Mouse (Mus musculus): ENCODE results near the gene Carhsp1.

Carhsp1 gene

DNA sequence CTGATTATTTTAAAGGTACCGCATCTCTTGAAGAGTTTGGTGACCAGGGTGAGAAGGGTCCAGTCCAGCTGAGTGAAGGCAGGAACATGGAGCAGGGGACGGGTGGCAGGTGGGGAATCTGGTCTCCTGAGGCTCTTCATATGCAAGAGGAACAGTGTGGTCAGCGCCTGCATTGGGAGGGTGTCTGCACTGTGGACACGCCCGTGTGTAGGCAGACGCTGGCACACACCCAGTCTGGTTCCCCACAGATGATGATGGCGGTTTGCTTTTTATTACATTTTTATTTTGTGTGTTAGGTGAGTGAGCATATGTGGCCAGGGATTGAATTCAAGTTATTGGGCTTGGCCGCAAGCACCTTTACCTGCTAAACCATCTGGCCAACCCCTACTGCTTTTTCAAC lies 3.6 kb upstream of the Carhsp1 start:
- no peak for DNase-seq (ENCODE audit: low spot score in 2 of 2)

DNA sequence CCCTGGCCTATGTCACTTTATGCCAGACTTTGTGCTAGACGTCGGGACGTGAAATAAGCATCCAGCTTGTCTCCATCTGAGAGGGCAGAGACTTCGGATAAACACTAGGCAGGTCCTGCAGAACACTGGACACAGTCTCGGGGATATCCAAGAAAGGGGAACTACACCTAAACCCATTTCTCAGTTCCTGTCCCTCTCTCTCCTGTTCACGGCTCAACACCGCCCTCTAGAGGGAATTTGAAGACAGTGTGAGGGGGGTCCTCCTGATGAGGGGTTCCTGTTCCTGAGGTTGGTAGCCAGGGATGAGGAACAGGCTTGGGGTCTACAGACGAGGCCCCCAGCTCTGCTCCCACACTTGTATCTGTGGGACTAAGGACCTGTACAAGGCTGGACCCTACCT lies 2.2 kb upstream of the Carhsp1 start:
- DNase-seq (ENCODE audit: low spot score in 2 of 2): peak; percentile 56 to 84

DNA sequence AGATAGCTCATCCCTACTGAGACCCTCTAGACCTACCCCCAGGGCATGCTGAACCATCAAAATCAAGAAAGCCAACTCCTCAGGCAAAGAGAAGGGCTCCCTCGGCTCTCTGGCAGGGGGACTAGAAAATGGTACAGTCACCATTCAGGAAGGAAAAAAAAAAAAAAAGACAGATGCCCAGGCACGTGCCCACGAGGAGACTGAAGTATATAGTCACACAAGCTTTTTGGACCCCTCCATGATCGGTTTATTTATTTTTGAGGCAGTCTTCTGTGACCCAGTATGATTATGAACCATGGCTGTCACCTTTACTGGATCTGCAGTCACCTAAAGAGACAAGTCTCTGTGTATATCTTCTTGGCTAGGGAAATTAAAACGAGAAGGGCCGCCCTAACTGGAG lies 1.4 kb upstream of the Carhsp1 start:
- DNase-seq (ENCODE audit: low spot score in 2 of 2): no peak

DNA sequence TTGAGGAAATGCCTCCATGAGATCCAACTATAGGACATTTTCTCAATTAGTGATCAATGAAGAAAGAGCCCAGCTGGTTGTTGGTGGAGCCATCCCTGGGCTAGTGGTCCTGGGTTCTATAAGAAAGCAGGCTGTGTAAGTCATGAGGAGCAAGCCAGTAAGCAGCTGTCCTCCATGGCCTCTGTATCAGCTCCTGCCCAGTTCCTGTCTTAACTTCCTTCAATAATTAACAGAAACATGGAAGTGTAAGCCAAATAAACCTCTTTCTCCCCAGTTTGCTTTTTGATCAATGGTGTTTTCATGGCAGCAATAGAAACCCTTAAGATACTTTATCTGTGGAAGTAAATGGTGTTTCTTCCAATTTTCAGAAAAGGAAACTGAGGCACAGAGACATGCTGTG lies 856 bp upstream of the Carhsp1 start:
- DNase-seq (ENCODE audit: low spot score in 2 of 2): no peak

DNA sequence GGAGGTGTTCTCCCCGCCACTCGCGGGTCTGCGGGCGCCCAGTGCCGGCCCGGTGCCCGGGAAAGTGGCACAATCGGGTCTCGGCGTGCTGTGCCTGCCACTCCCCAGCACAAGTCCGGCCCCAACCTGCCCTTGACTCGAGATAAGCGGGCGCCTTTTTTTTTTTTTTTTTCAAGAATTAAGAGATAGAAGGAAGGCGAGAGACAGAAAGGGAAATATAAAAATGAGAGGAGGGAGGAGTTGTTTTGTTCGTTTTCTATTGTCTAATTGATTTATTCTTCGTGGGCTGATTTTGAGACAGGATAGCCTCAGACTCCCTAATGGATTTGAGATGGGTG lies 364 bp upstream of the Carhsp1 start:
- DNase-seq (ENCODE audit: low spot score in 2 of 2): no peak

DNA sequence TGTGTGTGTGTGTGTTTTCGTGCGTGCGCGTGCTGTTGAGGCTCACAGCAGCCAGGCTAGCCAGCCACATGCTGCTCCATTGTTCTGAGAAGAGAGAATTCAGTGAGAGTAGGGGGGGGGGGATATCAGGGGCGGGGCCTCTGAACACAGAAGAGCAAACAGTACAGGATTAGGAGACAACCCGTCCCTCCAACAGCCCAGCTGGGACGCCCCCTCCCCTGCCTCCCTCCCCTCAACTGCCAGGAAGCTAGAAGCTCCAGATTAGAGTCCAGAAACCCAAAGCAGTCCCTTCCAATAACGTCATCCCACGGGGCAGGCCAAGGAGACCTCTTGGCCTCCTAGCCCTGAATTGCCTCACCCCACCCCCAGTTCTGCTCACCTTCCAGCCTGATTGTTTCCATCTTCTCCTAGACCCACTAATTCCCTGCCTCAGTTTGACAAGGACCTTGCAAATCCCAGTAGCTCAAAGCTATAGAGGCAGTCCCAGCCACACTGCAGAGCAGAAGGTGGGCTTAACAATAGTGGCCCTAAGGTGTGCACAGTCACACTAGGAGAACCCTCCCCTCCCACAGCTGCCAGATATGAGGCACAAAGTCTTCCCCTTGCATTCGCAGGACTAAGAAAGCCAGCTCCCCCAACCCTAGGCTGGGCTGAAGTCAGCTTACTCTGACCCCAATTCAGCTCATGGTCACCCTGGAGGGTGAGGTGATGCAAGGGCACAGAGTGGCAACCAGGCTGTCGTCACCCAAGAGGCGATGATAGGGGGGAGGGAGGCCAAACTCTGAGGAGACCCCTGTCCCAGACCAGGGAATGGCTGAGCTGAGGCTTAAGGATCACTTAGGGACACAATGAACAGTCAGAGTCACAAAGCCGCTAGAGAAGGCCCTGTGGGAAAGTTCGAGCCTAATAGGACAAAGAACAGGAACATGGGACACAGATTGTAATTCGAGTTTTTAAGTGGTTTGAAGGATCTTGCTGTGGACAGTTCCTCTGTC lies 1.6 kb downstream of the Carhsp1 start:
- no peak for DNase-seq (ENCODE audit: low spot score in 2 of 2)

DNA sequence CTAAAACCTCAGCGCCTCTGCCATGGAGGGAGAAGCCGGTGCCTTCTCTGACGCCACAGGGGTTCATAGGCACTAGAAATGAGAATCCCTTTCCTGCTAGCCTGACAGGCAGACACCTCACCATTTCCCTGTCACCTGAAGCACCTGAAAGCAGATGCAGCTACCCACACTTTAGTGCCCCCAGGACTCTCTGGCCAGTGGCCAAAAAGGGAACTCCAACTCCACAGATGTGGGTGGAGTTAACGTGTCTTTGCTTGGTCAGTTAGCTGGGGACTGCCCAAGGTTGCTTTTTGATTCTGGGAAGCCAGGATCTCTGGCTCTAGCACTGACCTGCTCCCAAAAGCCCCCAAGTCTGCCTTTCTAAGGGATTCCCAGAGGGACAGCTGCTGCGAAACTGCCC lies 2.5 kb downstream of the Carhsp1 start:
- no peak for DNase-seq (ENCODE audit: low spot score in 2 of 2)

DNA sequence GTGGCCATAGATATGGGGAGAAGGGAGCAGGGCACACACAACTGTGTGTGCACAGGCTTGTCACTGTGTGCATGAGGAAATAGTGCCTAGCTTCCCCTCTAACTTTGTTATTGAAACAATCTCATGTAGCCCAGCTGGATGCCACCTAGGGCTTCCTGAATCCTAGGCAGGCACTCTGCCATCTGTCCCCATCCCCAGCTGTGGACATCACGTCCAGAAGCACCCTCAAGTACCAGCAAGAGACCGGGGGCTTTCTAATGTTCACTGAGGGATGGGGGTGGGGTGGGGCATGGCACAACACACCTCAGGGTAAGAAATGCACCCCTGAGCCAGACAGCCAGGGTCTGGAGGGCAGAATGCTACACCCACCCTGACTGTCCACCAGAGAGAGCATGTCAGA lies 3.6 kb downstream of the Carhsp1 start:
- DNase-seq (ENCODE audit: low spot score in 2 of 2): no peak

DNA sequence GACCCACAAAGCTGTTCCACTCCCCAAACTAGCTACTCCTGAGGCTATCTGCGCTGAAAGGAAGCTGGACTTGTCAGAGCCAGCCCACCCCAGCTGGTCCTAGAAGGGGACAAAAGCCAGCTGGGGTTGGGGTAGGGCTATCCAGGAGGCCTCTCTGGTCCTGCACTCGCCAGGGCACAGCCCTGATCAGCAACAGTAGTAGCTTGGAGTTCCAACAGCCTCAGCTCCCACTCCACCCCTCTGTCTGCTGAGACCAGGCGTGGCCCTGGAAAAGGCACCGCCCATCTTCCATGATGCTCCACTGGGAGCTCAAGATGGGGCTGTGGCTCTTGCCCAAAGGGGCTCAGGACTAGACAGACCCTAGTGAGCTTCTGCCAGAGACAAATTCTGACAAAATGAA lies 4.1 kb downstream of the Carhsp1 start:
- no peak for DNase-seq (ENCODE audit: low spot score in 2 of 2)

DNA sequence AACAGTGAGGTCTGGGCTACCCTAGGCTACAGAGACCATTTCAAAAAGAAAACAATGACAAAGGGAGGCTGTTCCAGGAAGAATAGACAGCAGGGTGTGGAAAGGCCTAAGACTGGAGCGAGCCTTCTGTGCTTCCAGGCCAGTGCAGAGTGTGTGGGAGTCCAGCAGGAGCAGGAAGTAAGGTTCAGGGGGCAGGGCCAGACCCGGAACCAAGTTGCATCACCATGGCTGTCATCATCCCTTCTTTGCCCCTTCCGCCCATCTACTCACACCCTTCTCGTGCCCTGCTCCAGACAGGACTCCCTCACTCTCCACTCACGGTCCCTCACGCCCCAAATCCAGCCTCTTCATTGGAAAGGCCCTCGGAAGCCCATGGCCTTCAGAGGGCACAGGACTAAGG lies 4.7 kb downstream of the Carhsp1 start:
- DNase-seq (ENCODE audit: low spot score in 2 of 2): no peak

DNA sequence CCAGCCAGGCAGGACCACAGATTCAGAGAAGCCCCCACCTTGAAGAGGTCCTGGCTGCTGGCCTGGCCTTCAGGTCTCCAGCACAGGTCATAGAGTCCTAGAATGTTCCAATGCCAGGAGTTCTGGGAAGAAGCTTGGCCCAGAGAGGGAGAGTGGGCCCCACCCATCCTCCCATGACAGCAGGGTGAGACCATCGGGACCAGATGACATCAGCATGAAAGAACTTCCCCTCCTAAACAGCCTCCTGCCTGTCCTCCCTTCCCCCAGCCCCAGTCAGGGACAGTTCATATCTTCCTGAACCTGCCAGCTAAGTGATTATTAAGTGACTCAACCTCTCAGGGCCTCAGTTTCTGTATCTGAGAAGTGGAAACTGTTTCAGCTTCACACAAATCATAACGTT lies 5.5 kb downstream of the Carhsp1 start:
- no peak for DNase-seq (ENCODE audit: low spot score in 2 of 2)

DNA sequence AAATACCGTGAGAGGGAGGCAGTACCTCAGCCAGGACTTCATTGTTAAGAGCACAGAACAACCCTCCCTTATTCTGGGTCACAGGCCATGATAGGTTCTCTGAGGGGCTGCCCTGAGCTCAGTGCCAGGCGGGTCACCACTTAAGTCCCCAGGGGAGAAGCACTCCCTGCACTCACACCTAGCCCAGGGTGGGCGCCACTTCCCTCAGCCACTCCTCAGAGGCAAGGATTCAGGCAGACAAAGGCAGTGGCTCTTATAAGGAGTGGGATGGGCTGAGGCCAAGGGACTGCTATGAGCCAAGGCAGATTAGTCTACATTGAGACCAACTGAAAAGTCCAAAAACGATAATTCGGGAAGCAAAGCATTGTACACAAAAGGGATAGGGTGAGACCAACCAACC lies 6.6 kb downstream of the Carhsp1 start:
- no peak for DNase-seq (ENCODE audit: low spot score in 2 of 2)

DNA sequence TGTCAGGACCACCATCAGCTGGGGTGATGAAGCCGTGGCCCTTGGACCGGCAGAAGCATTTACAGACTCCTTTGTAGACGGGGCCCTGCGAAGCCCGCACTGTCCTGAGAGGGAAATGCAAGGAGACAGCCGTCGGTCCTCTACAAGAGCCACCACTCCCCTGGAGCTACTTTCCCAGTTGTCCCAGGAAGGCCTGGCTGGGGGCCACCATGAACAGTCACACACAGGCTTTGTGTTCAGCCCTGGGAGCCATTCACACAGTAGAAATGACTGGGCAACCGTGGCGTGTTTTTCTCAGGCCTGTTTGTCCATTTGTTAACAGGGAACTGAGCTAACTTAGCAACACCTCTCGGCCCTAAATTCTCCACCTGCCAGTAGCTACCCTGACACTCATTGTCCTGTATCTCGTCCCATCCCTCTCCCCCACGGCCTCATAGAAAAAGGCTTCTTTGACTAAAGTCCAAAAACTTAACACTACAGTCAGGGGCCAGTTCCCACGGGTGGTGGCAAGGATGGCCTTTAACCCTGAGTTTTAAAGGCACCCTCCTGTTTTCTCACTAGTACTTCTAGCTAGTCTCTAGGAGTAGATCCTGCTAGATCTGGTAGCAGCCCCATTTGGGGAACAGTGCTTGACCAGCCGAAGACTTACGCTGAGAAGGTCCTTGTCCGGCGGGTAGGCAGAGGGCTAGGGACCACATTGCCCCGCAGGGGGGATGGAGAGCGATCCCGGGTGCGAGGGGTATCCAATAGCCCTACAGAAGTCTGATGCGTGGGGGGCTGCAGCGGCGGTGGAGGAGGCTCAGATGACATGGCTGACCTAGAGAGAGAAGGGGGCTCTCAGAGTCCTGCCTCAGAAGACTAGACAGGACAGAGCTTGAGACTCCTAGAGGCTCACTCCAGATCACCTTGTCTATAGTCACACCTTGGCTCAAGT lies 8.1 kb downstream of the Carhsp1 start:
- DNase-seq (ENCODE audit: low spot score in 2 of 2): no peak

DNA sequence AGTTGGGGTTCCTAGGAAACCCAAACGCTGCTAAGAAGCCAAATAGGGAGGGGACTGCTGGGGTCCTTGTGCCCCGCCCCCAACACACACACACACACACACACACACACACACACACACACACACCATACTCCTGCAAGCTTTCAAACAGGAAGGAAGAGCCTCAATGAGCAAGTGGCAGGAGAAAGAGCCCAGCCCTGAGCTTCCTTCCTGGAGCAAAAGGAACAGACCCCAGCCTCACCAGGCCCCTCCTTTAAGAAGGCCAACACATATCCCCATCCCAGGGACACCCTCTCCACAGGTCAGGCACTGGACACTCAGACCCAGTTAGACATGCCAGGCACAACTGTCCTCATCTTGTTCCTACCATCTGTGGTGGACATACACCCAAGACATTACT lies 8.9 kb downstream of the Carhsp1 start:
- DNase-seq (ENCODE audit: low spot score in 2 of 2): no peak

DNA sequence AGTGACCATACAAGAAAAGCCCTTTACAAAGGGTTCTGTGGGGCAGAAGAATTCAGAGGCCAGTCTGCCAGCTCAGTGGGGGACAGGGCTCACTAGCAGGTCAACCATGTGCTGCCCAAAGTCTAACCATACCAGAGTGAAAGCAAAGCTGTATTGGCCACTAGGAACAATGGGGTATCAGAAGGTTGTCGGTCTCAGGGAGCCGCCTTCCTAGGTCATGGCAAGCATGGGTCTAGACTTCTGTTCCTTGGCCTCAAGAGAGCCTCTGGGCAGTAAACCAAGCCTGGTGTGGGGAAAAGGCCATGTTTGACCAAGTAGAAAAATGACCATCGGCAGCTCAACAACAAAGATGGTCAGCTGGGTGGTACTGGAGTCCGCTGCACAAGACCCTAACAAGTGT lies 13.2 kb downstream of the Carhsp1 start:
- no peak for DNase-seq (ENCODE audit: low spot score in 2 of 2)

DNA sequence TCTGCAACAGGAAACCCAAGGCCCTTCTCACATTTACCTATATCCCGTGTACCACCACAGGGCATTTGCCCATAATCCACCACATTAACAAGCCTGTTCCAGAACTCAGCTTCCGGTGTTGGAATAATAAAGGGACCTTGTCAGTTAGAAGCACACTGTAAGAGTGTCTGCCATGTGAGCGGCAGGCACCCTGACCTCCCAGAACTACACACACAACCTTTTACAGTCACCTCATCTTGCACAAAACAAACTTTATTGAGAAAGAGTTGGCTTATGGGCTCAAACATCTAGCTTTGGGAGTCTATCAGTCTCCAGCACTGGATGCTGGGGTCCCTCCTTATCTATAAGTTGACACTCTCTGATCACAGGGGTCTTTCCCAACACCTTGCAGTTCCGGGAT lies 13.6 kb downstream of the Carhsp1 start:
- no peak for DNase-seq (ENCODE audit: low spot score in 2 of 2)

DNA sequence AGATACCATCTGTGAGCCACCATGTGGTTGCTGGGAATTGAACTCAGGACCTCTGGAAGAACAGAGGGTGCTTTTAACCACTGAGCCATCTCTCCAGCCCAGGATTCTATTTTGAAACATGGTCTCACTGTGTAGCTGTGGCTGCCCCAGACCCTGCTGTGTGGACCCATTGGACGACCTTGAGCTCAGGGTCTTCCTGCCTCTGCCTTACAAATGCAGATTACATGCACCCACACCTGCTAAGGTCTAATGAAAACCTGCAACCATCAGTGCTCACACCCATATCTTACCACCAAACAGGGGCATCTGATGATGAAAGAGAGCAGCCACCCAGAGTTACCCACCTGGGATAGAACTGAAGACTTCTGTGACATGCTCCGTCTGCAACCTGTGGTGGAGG lies 15.7 kb downstream of the Carhsp1 start:
- DNase-seq (ENCODE audit: low spot score in 2 of 2): no peak

DNA sequence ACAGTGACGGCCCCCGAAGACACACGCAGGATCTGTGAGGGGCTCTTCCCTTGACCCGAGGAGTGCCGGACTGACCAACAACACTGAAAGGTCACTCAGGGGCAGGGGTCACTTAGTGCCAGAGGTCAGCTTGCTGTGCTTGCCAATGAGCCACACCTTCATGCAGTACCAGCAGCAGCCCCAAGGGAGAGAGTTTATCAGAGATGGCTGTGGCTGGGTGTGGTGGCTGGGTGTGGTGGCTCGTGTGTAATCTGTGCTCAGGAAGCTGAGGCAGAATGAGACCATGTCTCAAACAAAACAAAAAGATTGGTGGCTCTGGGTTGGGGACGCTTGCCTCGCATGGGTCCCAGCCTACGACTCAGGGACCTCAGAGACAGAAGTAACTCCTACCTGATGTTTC lies 16.4 kb downstream of the Carhsp1 start:
- no peak for DNase-seq (ENCODE audit: low spot score in 2 of 2)

DNA sequence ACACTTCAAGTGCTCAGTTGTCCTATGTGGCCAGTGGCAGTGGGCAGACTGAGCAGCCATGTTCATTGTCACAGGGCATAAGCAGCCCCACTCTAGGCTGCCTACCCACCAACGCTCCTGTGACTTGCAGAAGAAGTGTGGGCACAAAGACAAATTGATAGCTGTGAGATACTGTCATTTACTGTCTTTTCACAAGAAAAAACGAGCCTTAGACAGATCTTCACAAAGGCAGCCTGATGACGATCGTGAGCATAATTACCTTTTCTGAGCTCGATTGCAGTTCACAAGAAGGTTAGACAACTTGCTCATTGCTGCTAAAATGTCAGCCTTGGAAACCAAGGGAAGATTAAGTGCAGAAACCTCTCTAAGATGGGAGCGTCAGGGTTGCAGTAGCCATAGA lies 16.8 kb downstream of the Carhsp1 start:
- no peak for DNase-seq (ENCODE audit: low spot score in 2 of 2)

DNA sequence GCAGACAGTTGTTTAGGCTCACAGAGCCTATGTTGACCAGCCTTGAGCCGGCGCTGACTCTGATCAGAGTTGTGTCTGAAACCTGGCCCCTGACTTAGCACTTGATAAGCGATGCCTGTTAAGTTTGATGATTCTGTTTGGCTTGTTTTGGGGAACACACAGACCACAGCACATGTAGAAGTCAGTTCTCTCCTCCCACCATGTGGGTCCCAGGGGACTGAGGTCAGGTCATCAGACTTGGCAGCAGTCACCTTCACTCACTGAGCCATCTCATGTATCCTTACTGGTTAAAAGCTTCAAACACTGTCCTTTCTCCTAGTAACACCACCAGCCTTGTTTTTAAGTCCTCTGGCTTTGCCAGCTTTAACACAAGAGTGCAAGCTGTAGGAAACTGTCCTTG lies 21.9 kb downstream of the Carhsp1 start:
- no peak for DNase-seq (ENCODE audit: low spot score in 2 of 2)

DNA sequence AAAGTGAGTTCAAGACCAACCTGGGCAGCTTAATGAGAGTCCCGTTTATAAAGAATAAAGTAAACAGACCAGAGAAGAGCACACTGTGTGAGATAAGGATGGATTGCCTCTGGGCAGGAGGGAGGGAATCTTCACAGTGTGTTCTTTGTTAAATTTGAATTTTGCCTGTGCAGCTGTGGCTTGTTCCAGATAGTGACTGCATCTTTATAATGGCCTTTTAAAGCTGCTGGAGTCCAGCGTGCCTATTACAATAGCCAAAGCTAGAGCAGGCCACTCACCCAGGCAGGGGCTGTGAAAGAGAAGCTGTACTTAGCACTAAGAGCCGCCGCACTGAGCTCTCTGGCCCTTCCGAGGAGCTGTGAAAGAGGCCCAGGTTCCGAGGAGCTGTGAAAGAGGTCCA lies 26.4 kb downstream of the Carhsp1 start:
- no peak for DNase-seq (ENCODE audit: low spot score in 2 of 2)

DNA sequence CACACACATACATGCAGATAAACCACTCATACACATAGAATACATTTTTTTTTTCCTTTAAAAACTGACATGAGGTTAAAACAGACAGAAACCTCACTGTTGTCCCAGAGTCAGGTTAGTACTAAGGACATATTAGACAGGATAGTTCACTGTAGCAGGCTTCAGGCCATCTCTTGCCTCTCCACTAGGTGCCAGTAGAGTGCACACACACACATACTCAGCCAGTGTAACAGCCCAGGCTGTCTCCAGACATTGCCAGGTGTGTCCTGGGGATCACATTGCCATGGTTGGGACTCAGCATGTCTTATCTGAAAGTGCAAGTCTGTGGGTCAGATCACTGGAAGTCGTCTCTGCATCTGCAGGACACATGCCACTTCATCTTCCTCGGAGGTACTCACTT lies 28.1 kb downstream of the Carhsp1 start:
- peak; percentile 25 to 50 for DNase-seq (ENCODE audit: low spot score in 2 of 2)

All from thymus, postnatal 10 days (tissue).